Mouse (Mus musculus) cerebellum, adult 2 months (tissue): ENCODE measurements around the gene Dock1. TPM values are rescaled to one million over a fixed set of nuclear protein-coding genes. Genes with fewer than 3 reads are reported as not detected.

Experiments
- DNase-seq, 2 experiments: peaks; one replicate each; pipeline ENCODE4 v3.0.0; 2021
- H3K27ac ChIP-seq: fragments of 200-500 bp; 2 replicates; pipeline ENCODE4 v1.5.1; 2012; ENCODE audit warnings: low read length, control low read depth, inconsistent platforms; ENCODE audit not compliant: insufficient read depth
- H3K27me3 ChIP-seq: fragments of 200-500 bp; 2 replicates; pipeline ENCODE4 v1.6.1; 2012; ENCODE audit warnings: inconsistent platforms, mild to moderate bottlenecking, low read length, moderate library complexity; ENCODE audit not compliant: control insufficient read depth, insufficient read depth
- H3K4me1 ChIP-seq: fragments of 200-500 bp; 2 replicates; pipeline ENCODE4 v1.6.1; 2011; ENCODE audit warnings: low read length; ENCODE audit not compliant: control insufficient read depth, insufficient read depth
- H3K4me3 ChIP-seq: fragments of 200-500 bp; replicated peaks from 2 replicates; pipeline ENCODE3; 2011; ENCODE audit warnings: mild to moderate bottlenecking, low read depth, low read length, control low read depth; ENCODE audit not compliant: insufficient read depth
- CTCF ChIP-seq: fragments of 200-500 bp; IDR thresholded peaks from 2 replicates; pipeline ENCODE4 v1.5.1; 2011; ENCODE audit warnings: low read depth, mild to moderate bottlenecking, control low read depth, low read length, moderate library complexity, borderline replicate concordance; ENCODE audit not compliant: insufficient read depth
- POLR2A ChIP-seq: fragments of 200-500 bp; IDR thresholded peaks from 2 replicates; pipeline ENCODE4 v1.6.1; 2011; ENCODE audit warnings: low read length, control low read depth, borderline replicate concordance; ENCODE audit not compliant: insufficient read depth
- WGBS: fragments of 180-500 bp; shearing (Covaris S2); methylation state at CpG from one replicate; pipeline ENCODE4 v1.1.7; 2018; 5-methylcytosine and 5-hydroxymethylcytosine counted together
- polyA plus RNA-seq: library from polyadenylated mRNA; depleted of rRNA; stranded (reverse); fragments of >200 nt; gene quantifications from 2 replicates; pipeline ENCODE4 v1.2.3, GENCODE M21; 2012

The Dock1 gene
- polyA plus RNA-seq, 1 experiment, result 16.9 TPM

- TF ChIP-seq CTCF (no peak), POLR2A (no peak)
- Histone ChIP-seq H3K4me1 (no peaks in the 10 kb centered on the region), H3K27ac (no peak overlapping the region), H3K27me3 (no peaks in the 10 kb centered on the region), H3K4me3 (no peak overlapping the region)
- WGBS, result 34% methylated on average over 9 of the region's 9 CpGs
- no peak for DNase-seq
Observed at GRCm38 (mm10) chr7:135021544-135022100, 351.2 kb downstream of the Dock1 start.

DNA sequence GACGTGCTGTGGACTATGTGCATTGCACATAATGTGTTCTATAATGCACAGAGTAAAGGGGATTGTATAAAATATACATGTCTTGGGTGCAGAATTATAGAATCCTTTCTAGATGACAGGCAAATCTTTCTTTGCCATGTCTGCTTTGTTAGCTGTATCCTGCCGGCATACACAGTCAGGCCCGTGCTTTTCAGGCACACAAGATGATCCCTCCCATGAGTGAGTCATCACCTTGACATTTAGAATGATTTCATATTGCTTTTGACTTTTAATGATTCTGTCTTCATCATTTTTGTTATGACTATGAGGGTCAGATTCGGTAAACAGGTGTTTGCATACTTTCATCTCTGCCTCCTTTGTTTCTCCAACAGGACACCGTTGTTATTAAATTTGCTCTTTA, 354.1 kb downstream of the Dock1 start:
- no peaks in the 10 kb centered on the region for H3K27me3 ChIP-seq
- 92% methylated on average over 5 of the region's 5 CpGs for WGBS

DNA sequence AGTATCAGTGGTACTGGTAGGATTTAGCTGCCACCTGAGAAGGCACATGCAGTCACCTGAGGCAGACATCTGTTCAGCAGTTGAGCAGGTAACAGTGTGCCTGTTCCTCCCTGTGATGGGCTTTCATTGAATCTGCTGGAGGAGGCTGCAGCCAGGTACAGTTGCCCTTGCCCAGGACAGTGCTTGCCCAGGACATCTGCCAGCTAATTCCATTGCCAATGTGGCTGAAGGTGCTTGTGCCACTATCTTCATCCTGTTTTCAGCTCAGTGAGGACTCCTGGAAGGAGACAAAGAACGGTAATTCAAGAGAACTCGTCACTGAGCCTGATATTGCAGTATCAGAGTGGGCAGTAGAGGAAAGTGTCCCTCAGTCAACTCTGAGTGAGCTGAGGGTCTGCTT, 358.3 kb downstream of the Dock1 start:
- H3K4me3 ChIP-seq, result no peak overlapping the region
- no peaks in the 10 kb centered on the region for H3K4me1 ChIP-seq

More for the DNA sequence above, 354.1 kb downstream of the Dock1 start:
- no peak overlapping the region for H3K27ac ChIP-seq
- no peaks in the 10 kb centered on the region for H3K4me1 ChIP-seq
- DNase-seq, result no peak
- no peak overlapping the region for H3K4me3 ChIP-seq
- TF ChIP-seq POLR2A (no peak), CTCF (no peak)

DNA sequence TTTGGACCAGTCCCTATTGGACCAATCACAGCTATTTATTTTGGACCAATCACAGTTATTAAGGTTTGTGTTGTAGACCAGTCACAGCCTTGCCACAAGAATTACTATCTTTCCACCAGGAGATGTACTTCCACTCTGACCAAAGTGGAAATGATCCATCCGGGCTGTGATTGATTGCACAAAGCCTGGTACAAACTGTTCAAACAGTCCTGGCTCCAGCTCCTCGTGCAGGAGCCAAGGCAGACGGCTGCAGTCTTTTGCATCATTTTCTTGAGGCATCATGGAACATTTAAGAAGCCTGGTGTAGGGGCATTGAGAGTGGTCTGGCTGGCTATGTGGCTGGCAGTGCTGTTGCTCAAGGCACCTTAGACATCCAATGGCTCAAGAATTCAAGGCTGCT, 358.7 kb downstream of the Dock1 start:
- TF ChIP-seq POLR2A, result no peak
- no peak for TF ChIP-seq CTCF
- WGBS, result 12% methylated on average over 3 of the region's 3 CpGs
- H3K27me3 ChIP-seq, result no peaks in the 10 kb centered on the region; the same call in 1 of the 2 replicates
- H3K27ac ChIP-seq, result no peak overlapping the region
- H3K4me1 ChIP-seq, result no peaks in the 10 kb centered on the region
- no peak overlapping the region for H3K4me3 ChIP-seq
- no peak for DNase-seq

More for the DNA sequence above, 358.3 kb downstream of the Dock1 start:
- TF ChIP-seq CTCF (no peak), POLR2A (no peak)
- DNase-seq, result peak in 1 of 2 experiments; percentile 9
- Histone ChIP-seq H3K27me3 (no peaks in the 10 kb centered on the region; the same call in 1 of the 2 replicates), H3K27ac (no peak overlapping the region)
- 22% methylated on average over 2 of the region's 2 CpGs for WGBS

DNA sequence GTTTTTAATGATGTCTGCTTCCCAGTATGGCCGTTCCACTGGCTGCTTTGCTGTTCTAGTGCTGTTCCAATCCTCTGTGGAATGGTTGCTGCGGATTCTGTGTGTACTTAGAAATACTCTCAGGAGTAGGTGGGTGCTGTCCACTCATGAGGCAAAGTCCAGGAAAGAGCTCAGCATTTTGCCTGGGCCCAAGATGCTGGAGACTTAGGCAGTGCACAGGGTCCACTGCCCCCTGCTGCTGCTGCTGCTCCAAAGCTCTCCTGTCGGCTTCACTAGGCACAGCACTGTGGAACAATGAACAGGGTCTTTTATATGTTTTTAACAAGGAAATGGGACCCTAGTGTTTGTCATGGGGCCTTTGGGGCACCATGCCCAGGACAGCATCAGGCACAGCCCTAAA, 361.0 kb downstream of the Dock1 start:
- no peak overlapping the region for H3K4me3 ChIP-seq
- no peak overlapping the region for H3K27ac ChIP-seq
- TF ChIP-seq CTCF (no peak), POLR2A (no peak)
- no peaks in the 10 kb centered on the region for H3K4me1 ChIP-seq
- no peak for DNase-seq
- no peaks in the 10 kb centered on the region; the same call in 1 of the 2 replicates for H3K27me3 ChIP-seq
- WGBS, result 81% methylated on average over 3 of the region's 3 CpGs

GRCm38 (mm10) chr7:135034811-135035210, 364.4 kb downstream of the Dock1 start:
- no peaks in the 10 kb centered on the region for H3K4me1 ChIP-seq
- no peak overlapping the region for H3K27ac ChIP-seq
- no peaks in the 10 kb centered on the region; the same call in 1 of the 2 replicates for H3K27me3 ChIP-seq
- no peak for TF ChIP-seq CTCF
- no peak for TF ChIP-seq POLR2A
- H3K4me3 ChIP-seq, result no peak overlapping the region
- 96% methylated on average over 5 of the region's 5 CpGs for WGBS
- DNase-seq, result no peak

DNA sequence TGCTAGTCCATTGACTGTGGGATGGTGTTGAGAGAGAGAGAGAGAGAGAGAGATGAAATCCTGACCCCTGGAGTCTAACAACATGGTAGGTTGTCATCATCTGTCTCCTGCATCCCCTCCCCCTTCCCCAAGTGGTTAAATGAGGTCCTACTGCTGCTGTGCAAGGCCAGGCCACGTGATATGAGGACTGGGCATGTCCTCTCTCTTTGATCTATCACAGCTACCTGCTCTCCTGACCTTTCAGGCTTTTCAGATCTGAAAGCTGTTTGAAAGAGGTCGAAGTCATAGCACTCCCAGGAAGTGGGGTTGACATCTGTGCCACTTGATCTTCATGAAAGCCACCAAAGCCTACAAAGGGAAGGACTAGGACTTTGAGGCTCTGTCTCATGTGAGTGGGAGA, 365.2 kb downstream of the Dock1 start:
- no peaks in the 10 kb centered on the region for H3K4me1 ChIP-seq
- no peak for DNase-seq
- H3K4me3 ChIP-seq, result no peak overlapping the region
- no peaks in the 10 kb centered on the region for H3K27me3 ChIP-seq
- no peak overlapping the region for H3K27ac ChIP-seq
- WGBS, result 86% methylated on average over 2 of the region's 2 CpGs
- TF ChIP-seq CTCF, result no peak
- no peak for TF ChIP-seq POLR2A

DNA sequence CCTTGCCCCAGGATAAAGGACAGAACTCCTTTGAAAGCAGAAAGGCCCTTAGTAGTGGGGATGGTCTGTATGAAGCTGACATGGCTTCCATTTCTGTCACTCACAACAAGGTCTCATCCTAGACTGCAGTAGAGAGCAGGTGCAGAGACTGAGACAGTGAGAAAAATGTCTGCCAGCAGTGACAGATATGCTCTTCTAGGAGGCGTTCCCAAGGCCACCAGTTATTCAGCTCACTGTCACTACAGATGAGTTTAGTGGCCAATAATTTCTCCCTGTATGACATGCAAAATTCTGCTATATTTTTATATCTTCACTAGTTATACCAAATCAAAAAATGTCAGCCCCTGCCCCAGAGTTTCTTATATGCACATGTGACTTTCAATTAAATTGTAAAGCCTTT, 368.5 kb downstream of the Dock1 start:
- TF ChIP-seq CTCF (no peak), POLR2A (no peak)
- Histone ChIP-seq H3K27ac (no peak overlapping the region), H3K27me3 (no peaks in the 10 kb centered on the region), H3K4me1 (no peaks in the 10 kb centered on the region), H3K4me3 (no peak overlapping the region)
- DNase-seq, result no peak
- 90% methylated on average over 1 of the region's 1 CpGs for WGBS

GRCm38 (mm10) chr7:135043931-135044765, 373.7 kb downstream of the Dock1 start:
- WGBS, result 97% methylated on average over 12 of the region's 12 CpGs
- Histone ChIP-seq H3K27me3 (no peaks in the 10 kb centered on the region), H3K4me1 (no peaks in the 10 kb centered on the region), H3K4me3 (no peak overlapping the region), H3K27ac (no peak overlapping the region)
- TF ChIP-seq CTCF, result no peak
- TF ChIP-seq POLR2A, result no peak
- DNase-seq, result no peak
